ENCODE assay signal across 22 mouse cellular contexts in genomic region chr12:85084941-85085340, GRCm38 (mm10). TPM values are rescaled to one million over a fixed set of nuclear protein-coding genes. Genes with fewer than 3 reads are reported as not detected.
DNase-seq lines count a peak whose midpoint lies in the region; ATAC-seq and TF ChIP-seq lines count a peak whose summit lies in the region.
"Had no signal": no experiment of that assay in that cellular context is flagged by ENCODE, and none has a peak within 500 bp of the region (broad histone marks: within the 10 kb centered on the region; RNA-seq: fewer than 3 reads in every experiment).

No protein-coding gene starts in this region.

- H3K27me3 ChIP-seq in lung, postnatal 0 days (replicated peaks; ENCODE audit: insufficient read depth, low read length) = no peaks in the 10 kb centered on the region
- H3K27me3 ChIP-seq in forebrain, embryonic 12.5 days = no peaks in the 10 kb centered on the region
- H3K27me3 ChIP-seq: forebrain, embryonic 15.5 days; hindbrain, embryonic 13.5 days; Patski had no signal

- 70% methylated on average over 4 of the region's 4 CpGs for WGBS in lung, postnatal 0 days
- 90% methylated on average over 4 of the region's 4 CpGs for WGBS in forebrain, embryonic 12.5 days

- no peaks in the 10 kb centered on the region for H3K36me3 ChIP-seq in lung, postnatal 0 days (ENCODE audit: insufficient read depth, low read length)
- peaks cover 36% of the 10 kb centered on the region for H3K36me3 ChIP-seq in forebrain, embryonic 12.5 days (replicated peaks)

- no peaks in the 10 kb centered on the region for H3K4me1 ChIP-seq in lung, postnatal 0 days (ENCODE audit: insufficient read depth, low read depth, low read length)
- H3K4me1 ChIP-seq in embryonic fibroblast, embryonic 13.5 days (ENCODE audit: control insufficient read depth, insufficient read depth, low read length) = peaks cover 5% of the 10 kb centered on the region; the same call in 1 of the 2 replicates
- no peaks in the 10 kb centered on the region for H3K4me1 ChIP-seq in forebrain, embryonic 12.5 days
- H3K4me1 ChIP-seq: forebrain, embryonic 10.5 days; forebrain, embryonic 15.5 days; heart, embryonic 10.5 days; hindbrain, embryonic 13.5 days had no signal

- TF ChIP-seq EP300 in lung, postnatal 0 days (IDR thresholded peaks at IDR 0.05) = no peak

- no peak overlapping the region for H3K9ac ChIP-seq in lung, postnatal 0 days (replicated peaks; ENCODE audit: low read depth)
- no peak overlapping the region for H3K9ac ChIP-seq in forebrain, embryonic 12.5 days
- H3K9ac ChIP-seq: forebrain, embryonic 15.5 days; hindbrain, embryonic 13.5 days had no signal

- ATAC-seq in lung, postnatal 0 days = peak; percentile 46; the same call in 1 of the 2 replicates
- no peak for ATAC-seq in forebrain, embryonic 12.5 days (ENCODE audit: low FRiP score)
- ATAC-seq: activated CD4-positive, CD25-positive, alpha-beta regulatory T cell, adult 4 months; forebrain, embryonic 15.5 days; hindbrain, postnatal 0 days; Patski had no signal

- H3K4me2 ChIP-seq in lung, postnatal 0 days (replicated peaks; ENCODE audit: low read depth, low read length) = no peak overlapping the region
- no peak overlapping the region for H3K4me2 ChIP-seq in forebrain, embryonic 12.5 days
- H3K4me2 ChIP-seq: forebrain, embryonic 15.5 days; hindbrain, embryonic 13.5 days had no signal

- DNase-seq in lung, postnatal 0 days (ENCODE audit: low spot score) = no peak
- DNase-seq in lung, adult 18-20 months = no peak
- peak; percentile 46 for DNase-seq in Muller cell, postnatal 12 days (ENCODE audit: inconsistent ontology term)
- no peak for DNase-seq in adrenal gland, postnatal 14 days
- no peak for DNase-seq in kidney, postnatal 10 days
- DNase-seq: adrenal gland, adult 2 months; adrenal gland, postnatal 36 days; cerebellum, adult 2 months; cerebellum, postnatal 10 days; gastrocnemius, postnatal 10 days; heart, adult 18-20 months; heart, postnatal 10 days; heart, postnatal 4 days had no signal

- H3K27ac ChIP-seq in lung, postnatal 0 days (ENCODE audit: low read length) = no peak overlapping the region
- H3K27ac ChIP-seq in embryonic fibroblast, embryonic 13.5 days (ENCODE audit: insufficient read depth, low read length) = peak overlapping the region; percentile 46
- H3K27ac ChIP-seq in forebrain, embryonic 12.5 days = no peak overlapping the region
- H3K27ac ChIP-seq: forebrain, embryonic 10.5 days; forebrain, embryonic 15.5 days; heart, embryonic 10.5 days; hindbrain, embryonic 13.5 days; hindbrain, postnatal 0 days had no signal

- no peaks in the 10 kb centered on the region for H3K9me3 ChIP-seq in lung, postnatal 0 days (ENCODE audit: low read length)
- 0 out of 2 replicates have a peak, but pooled peaks cover 3% of the 10 kb centered on the region for H3K9me3 ChIP-seq in forebrain, embryonic 12.5 days
- H3K9me3 ChIP-seq: forebrain, embryonic 15.5 days; heart, embryonic 10.5 days; hindbrain, embryonic 13.5 days had no signal

- TF ChIP-seq CTCF in lung, postnatal 0 days (IDR thresholded peaks at IDR 0.05) = no peak
- TF ChIP-seq CTCF in embryonic fibroblast, embryonic 13.5 days (IDR thresholded peaks at IDR 0.05; ENCODE audit: borderline replicate concordance, insufficient read depth, low read length) = no peak

- no peak overlapping the region for H3K4me3 ChIP-seq in lung, postnatal 0 days (ENCODE audit: low read depth, low read length)
- no peak overlapping the region for H3K4me3 ChIP-seq in embryonic fibroblast, embryonic 13.5 days (ENCODE audit: insufficient read depth, low read length)
- H3K4me3 ChIP-seq in forebrain, embryonic 12.5 days (replicated peaks) = no peak overlapping the region
- H3K4me3 ChIP-seq: forebrain, embryonic 10.5 days; forebrain, embryonic 15.5 days; heart, embryonic 10.5 days; hindbrain, embryonic 13.5 days had no signal

- TF ChIP-seq POLR2A in embryonic fibroblast, embryonic 13.5 days (IDR thresholded peaks at IDR 0.05; ENCODE audit: low read depth, low read length) = no peak

RNA-seq across cellular contexts. Expression of gene Prox2, which starts 25.6 kb away (rescaled TPM):
- 3.7 and 5.6 TPM in 2 replicates for polyA plus RNA-seq in lung, postnatal 0 days (2015; fragmentation: Nextera tagmentation; extraction: Ambion mirVana)
- polyA plus RNA-seq in embryonic fibroblast, embryonic 13.5 days (2011; ENCODE audit: insufficient read length, low read depth, missing spikeins) = 1.2 and 1.5 TPM in 2 replicates
- 4.7 and 6.7 TPM in 2 replicates for total RNA-seq in adrenal gland, postnatal 14 days (2021)
- polyA plus RNA-seq in forebrain, embryonic 12.5 days (2016; fragmentation: Nextera tagmentation; extraction: Ambion mirVana) = 3.1 and 4.3 TPM in 2 replicates

RNA-seq across cellular contexts. Expression of gene Dlst, which starts 25.7 kb away (rescaled TPM):
- 70.7 and 72.5 TPM in 2 replicates for polyA plus RNA-seq in lung, postnatal 0 days (2015; fragmentation: Nextera tagmentation; extraction: Ambion mirVana)
- 145 and 151 TPM in 2 replicates for polyA plus RNA-seq in embryonic fibroblast, embryonic 13.5 days (2011; ENCODE audit: insufficient read length, low read depth, missing spikeins)
- total RNA-seq in adrenal gland, postnatal 14 days (2021) = 692 and 702 TPM in 2 replicates
- polyA plus RNA-seq in forebrain, embryonic 12.5 days (2016; fragmentation: Nextera tagmentation; extraction: Ambion mirVana) = 104 and 109 TPM in 2 replicates
